Mouse (Mus musculus) heart, adult 2 months (tissue): ENCODE data around the gene Olfr630.

Experiments
- CTCF ChIP-seq: fragments of 200-600 bp; IDR thresholded peaks from 2 replicates; pipeline ENCODE4 v1.8.1; 2022; ENCODE audit warnings: antibody characterized with exemption, mild to moderate bottlenecking, moderate library complexity
- EP300 ChIP-seq: fragments of 200-500 bp; IDR thresholded peaks from 2 replicates; pipeline ENCODE4 v1.6.1; 2011; ENCODE audit warnings: low read depth, low read length, control low read depth; ENCODE audit not compliant: insufficient read depth
- POLR2A ChIP-seq: fragments of 200-500 bp; IDR thresholded peaks from 2 replicates; pipeline ENCODE4 v1.6.1; 2011; ENCODE audit warnings: mild to moderate bottlenecking, low read depth, low read length, control low read depth; ENCODE audit not compliant: insufficient read depth

GRCm38 (mm10) chr7:103779598-103779997 lies 22.5 kb upstream of the Olfr630 start, which contains the start of gene Olfr68:
- TF ChIP-seq EP300 (no peak), CTCF (no peak), POLR2A (no peak)
